Mouse (Mus musculus): ENCODE measurements around the gene Muc15.

GRCm38 (mm10) chr2:110722208-110722607 lies 1.1 kb downstream of the Muc15 start:
- TF ChIP-seq POLR2A (IDR thresholded peaks at IDR 0.05; ENCODE audit: control insufficient read depth in 1 of 2, insufficient read depth in 1 of 2, low read depth in 1 of 2, low read length in 2 of 2, poor library complexity in 1 of 2) = no peak
- no peak for TF ChIP-seq USF1 (IDR thresholded peaks at IDR 0.05; ENCODE audit: low read depth, low read length)
- TF ChIP-seq CTCF (IDR thresholded peaks at IDR 0.05 in 2 of 3, conservative IDR thresholded peaks at IDR 0.05 in 1 of 3; ENCODE audit: control insufficient read depth in 1 of 3, insufficient read depth in 1 of 3, low read depth in 2 of 3, low read length in 3 of 3, poor library complexity in 1 of 3, severe bottlenecking in 1 of 3) = no peak
- TF ChIP-seq E2F4 (IDR thresholded peaks at IDR 0.05; ENCODE audit: borderline replicate concordance, low read depth, low read length) = no peak
- no peak for TF ChIP-seq KAT2A (conservative IDR thresholded peaks at IDR 0.05; ENCODE audit: low read depth, low read length)
- no peak for TF ChIP-seq MAZ (IDR thresholded peaks at IDR 0.05; ENCODE audit: low read depth, low read length)
